Mouse (Mus musculus): ENCODE data around the gene Mapkapk3. TPM values are rescaled to one million over a fixed set of nuclear protein-coding genes. Genes with fewer than 3 reads are reported as not detected.

Gene Mapkapk3
- polyA plus RNA-seq (2012; rRNA removed): 28.2 and 33.6 TPM in 2 replicates

GRCm38 (mm10) chr9:107289211-107290076 is at the start of gene Mapkapk3:
Gene Mapkapk3 (minus strand): TSS chr9:107289877.
- 2% methylated on average over 49 of the region's 49 CpGs for WGBS
- no peak for DNase-seq (ENCODE audit: low read depth, low spot score)

DNA sequence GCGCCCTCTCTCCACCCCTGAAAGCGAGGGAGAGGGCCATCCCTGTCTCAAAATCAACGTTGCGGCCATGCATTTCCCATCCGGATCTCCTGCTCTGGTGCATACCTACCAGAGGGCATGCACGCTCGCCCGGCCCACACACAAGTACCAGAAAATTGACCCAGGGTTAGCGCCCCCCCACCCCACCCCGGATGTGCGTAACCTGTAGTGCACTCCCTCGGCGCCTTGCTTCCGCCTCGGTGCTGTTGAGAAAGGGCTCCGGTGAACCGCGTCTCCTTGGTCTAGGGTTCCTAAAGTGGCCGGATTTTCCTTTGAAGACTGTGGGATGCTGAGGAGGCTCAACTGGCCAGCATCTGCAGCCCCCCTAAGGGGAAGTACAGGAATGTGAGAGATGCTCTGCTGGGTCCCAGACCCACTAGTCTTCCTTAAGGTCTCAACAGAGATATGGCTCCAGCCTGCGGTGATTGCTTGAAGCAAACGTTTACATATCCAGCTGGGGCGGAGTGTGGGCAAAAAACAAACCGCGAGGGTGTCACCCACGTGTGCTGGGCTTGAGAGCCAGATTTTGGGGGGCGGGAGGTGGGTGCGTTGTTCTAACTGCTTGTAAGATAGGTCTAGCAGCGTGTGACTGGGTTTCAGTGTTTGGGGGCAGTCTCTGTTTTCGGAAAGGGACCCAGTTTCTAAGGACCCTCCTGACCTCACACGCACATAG is 48.7 kb upstream of the Mapkapk3 start, which contains the start of gene Hemk1:
Gene Hemk1, minus strand, starts transcription at position 179 of the 712 bp plus-strand sequence.
- DNase-seq (ENCODE audit: low read depth, low spot score): peak; percentile 53
- whole genome bisulfite sequencing: 3% methylated on average over 30 of the region's 30 CpGs

- no peak for DNase-seq (ENCODE audit: low read depth, low spot score)
- WGBS: 82% methylated on average over 6 of the region's 6 CpGs
Measured at GRCm38 (mm10) chr9:107336386-107336785, 46.7 kb upstream of the Mapkapk3 start.

- no peak for DNase-seq (ENCODE audit: low read depth, low spot score)
- whole genome bisulfite sequencing: 4% methylated on average over 5 of the region's 5 CpGs
Measured at GRCm38 (mm10) chr9:107335909-107336308, 46.2 kb upstream of the Mapkapk3 start.

GRCm38 (mm10) chr9:107335046-107335445 is 45.4 kb upstream of the Mapkapk3 start:
- WGBS: 81% methylated on average over 5 of the region's 5 CpGs

GRCm38 (mm10) chr9:107334356-107334755 is 44.7 kb upstream of the Mapkapk3 start:
- WGBS: 91% methylated on average over 6 of the region's 6 CpGs
- no peak for DNase-seq (ENCODE audit: low read depth, low spot score)

More at GRCm38 (mm10) chr9:107335046-107335445, 45.4 kb upstream of the Mapkapk3 start:
- DNase-seq (ENCODE audit: low read depth, low spot score): no peak

DNA sequence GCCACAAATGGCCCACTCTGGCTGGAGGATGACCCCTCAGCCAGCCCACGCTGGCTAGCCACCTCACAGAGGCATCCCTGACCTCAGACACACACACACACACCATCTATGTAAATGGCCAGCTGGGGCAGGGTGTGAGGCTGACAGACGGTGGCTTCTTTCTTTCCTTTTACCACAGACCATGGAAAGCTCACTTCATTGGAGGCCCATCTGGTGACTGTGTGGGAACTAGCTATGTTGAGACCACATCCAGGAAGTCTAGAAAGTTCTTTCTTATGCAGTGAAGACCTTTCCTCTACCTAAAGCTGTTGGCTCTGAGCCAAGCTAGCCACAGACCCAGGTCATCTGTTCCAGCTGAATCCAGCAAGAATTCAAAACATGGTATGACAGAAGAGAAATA is 44.0 kb upstream of the Mapkapk3 start:
- no peak for DNase-seq (ENCODE audit: low read depth, low spot score)
- 81% methylated on average over 2 of the region's 2 CpGs for WGBS

GRCm38 (mm10) chr9:107330791-107331190 is 41.1 kb upstream of the Mapkapk3 start:
- no peak for DNase-seq (ENCODE audit: low read depth, low spot score)
- WGBS: 60% methylated on average over 6 of the region's 6 CpGs

DNA sequence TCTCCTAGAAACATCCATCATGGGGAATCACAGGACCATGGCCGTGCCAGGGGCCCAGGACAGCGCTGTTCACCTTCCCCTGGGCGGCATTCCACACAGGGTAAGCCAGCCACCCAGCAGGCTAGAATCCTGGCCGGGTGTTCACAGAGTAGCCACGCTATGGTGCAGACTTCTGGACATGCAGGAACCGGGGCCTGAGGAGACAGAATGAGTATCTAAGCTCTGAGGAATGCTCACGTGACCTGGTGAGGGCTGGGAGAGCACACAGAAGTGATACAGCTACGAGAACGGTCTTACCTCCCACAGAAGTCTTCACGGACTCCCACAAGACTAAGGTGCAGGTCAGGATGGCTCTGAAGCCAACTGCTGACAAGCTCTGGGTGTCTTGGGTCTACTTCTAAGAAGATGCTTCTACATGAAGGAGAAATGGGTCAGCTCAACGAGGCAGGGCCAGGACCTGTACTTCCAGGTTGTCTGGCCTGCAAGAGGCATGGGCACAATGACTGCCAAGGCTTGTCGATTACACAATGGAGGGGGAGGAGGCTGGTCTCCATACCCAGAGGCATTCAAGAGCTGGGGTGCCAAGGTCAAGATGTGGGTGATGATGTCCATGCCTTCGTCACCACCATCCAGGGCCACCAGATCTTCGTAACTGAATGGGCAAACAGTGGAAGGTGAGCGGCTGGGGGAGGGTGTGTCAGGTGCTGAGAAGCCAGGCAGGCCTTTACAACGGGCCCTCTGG is 38.4 kb upstream of the Mapkapk3 start:
- 88% methylated on average over 16 of the region's 16 CpGs for WGBS
- DNase-seq (ENCODE audit: low read depth, low spot score): no peak

GRCm38 (mm10) chr9:107325904-107326303 is 36.2 kb upstream of the Mapkapk3 start:
- 68% methylated on average over 7 of the region's 7 CpGs for WGBS

DNA sequence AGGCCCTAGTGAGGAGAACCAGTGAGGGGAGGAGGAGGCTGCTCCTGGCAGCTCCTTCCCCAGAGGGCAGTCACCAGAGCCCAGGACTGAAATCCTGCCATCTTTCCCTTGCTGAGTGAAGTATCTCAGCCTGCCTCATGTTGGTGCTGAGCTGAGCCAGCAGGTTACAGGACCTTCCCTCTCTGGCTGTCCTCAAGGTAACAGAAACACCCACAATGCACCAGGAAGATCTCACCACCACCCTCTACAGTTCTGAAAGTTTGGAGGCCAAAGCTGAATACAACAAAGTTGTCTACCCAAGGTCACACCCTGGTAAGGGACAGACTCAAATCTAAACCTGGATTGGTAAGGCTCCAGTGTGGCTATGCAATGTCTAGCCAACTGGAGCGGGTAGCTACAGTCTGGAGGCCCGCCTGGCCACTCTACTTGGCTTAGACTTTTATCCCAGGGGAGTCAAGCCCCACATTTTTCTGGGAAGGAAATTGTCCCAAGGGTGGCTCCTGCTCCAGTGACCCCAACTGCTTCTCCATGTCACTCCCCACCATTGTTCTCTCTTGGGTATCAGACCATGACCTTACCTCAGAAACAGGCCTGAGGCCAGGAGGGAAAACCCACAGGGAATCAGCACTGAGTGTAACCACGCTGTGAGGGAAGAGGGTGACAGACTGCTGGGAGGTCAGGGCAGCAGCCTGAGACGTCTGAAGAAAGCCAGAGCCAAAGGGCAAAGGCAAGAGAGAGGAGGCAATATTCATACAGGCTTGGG is 35.3 kb upstream of the Mapkapk3 start:
- 80% methylated on average over 4 of the region's 4 CpGs for WGBS
- no peak for DNase-seq (ENCODE audit: low read depth, low spot score)

More at GRCm38 (mm10) chr9:107325904-107326303, 36.2 kb upstream of the Mapkapk3 start:
- no peak for DNase-seq (ENCODE audit: low read depth, low spot score)

DNA sequence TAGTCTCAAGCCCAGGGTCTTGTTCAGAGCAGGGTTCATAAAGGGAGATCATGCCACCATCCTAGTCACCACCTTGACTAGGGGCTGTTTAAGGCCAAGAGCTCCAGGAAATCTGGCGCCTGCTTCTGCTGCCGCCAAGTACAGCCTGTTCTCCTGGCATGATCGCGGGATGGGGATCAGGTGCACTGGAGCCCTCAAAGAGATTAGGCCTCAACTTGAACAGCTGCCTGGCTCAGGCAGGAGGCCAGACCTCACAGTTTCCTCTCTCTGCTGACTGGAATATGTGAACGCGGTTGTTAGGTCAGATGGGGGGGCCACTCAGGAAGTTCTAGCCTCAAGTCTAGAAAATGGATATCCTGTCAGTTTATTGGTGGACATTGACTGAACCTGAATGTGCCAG is 33.9 kb upstream of the Mapkapk3 start:
- no peak for DNase-seq (ENCODE audit: low read depth, low spot score)
- 41% methylated on average over 6 of the region's 6 CpGs for WGBS

DNA sequence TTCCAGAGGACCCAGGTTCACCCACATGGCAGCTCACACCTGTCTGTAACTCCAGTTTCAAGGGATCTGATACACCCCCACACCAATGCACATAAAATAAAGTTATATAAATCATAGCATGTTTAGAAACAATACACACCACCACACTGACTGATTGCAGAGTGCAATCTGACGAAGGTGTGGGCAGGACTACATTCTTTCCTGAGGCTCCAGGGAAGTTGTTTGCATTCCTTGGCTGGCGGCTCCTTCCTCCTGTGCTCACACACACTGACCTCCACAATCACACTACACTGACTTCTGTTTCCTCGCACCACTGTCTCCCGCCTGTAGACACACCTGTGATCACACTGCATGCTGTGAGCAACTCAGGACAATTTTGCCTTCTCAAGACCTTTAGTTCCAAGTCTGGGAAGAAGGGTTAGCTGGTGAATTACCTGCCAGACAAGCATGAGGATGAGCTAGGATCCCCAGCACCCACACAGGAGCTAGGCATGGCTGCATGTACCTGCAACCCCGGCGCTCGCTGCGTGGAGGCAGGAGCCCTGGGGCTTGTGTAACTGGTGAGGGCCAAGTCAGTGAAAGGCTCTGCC is 32.9 kb upstream of the Mapkapk3 start:
- DNase-seq (ENCODE audit: low read depth, low spot score): no peak
- 50% methylated on average over 8 of the region's 8 CpGs for WGBS

DNA sequence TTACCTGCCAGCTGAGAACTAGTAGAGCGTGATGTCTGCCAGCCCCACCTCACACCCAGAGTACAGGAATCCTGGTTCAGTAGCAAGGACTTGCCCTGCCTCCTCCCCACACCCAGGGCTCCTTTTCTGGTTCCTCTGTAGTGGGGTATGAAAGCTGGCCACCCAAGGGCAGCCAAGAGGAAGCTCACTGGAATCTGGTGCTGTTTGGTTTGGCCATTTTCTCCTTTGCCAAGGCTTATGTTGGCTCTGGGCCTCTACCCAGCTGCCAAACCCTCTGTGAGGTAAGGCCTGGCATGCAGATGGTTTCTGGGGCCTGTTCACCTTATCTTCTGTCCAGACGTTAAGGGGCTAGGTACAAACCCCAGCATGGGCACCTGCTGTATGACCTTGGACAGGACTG is 26.1 kb upstream of the Mapkapk3 start:
- 27% methylated on average over 2 of the region's 2 CpGs for WGBS
- DNase-seq (ENCODE audit: low read depth, low spot score): no peak

GRCm38 (mm10) chr9:107313926-107314325 is 24.2 kb upstream of the Mapkapk3 start:
- 82% methylated on average over 3 of the region's 3 CpGs for WGBS
- no peak for DNase-seq (ENCODE audit: low read depth, low spot score)

DNA sequence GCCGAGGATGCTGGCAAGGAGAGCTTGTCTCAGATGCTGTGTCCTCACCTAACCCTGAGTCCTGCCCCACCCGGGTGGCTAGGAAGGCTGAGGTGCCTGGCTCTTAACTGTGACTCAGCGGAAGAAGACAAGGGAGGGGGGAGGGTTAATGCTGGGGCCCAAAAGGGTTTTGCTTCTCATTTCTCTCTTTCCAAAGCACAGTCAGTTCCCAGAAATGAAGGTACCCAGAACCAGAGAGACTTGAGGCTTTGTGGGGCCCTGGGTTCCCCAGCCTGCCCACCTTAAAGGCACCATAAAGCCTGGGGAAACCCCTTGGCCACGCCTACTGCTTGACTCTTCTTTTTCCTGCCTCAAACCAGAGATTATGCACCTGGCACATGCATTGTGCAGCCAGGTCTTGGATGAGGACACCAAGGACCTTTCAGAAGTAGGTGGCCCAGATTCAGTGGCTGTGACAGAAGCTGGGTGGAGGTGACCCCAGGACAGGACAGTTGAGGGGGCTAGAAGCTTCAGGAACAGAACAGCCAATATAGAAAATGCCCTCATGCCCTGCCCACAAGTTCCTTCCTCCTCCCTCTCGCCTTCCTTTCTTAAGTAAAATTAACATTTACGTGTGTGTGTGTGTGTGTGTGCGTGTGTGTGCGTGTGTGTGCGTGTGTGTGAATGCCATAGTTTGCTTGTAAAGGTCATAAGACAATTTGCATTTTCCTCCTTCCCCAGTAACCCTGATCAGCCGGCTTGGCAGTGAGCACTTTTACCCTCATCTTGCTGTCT is 23.3 kb upstream of the Mapkapk3 start:
- no peak for DNase-seq (ENCODE audit: low read depth, low spot score)
- 21% methylated on average over 10 of the region's 10 CpGs for WGBS

- 87% methylated on average over 5 of the region's 5 CpGs for WGBS
- DNase-seq (ENCODE audit: low read depth, low spot score): no peak
Measured at GRCm38 (mm10) chr9:107309600-107309999, 19.9 kb upstream of the Mapkapk3 start.

DNA sequence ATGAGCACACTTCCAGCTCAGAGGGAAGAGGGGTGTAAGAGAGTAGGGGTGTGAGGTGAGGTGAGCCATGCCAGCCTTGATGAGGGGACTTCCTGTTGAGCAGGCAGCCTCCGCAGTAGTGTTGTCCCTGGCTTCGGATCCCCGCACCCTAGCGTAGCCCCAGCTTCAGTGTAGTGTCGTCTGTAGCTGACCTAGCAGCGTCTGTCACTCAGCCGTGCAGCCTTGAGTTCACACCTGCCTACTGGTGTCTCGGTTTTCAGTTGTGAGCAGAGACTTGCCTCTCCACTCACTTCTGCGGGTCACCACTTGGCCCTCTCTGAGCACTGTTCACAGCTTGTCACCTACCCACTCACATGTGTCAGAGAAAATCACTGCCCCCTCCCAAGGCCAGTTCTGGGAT is 19.5 kb upstream of the Mapkapk3 start:
- WGBS: 87% methylated on average over 9 of the region's 9 CpGs
- DNase-seq (ENCODE audit: low read depth, low spot score): no peak
